Mouse (Mus musculus) liver, embryonic 16.5 days (tissue): Measurements from ENCODE around the gene Wdr70. TPM values are rescaled to one million over a fixed set of nuclear protein-coding genes. Genes with fewer than 3 reads are reported as not detected.
A peak's percentile ranks its signal among the peaks of the same experiment; 100 is the strongest.

Experiments used
- ATAC-seq: fragments of 200-750 bp; cut with Nextera tagmentation; 2 replicates; pipeline ENCODE4 v1.8.0; 2017; ENCODE audit warnings: low read depth, mild to moderate bottlenecking, moderate number of reproducible peaks, moderate library complexity
- H3K27ac ChIP-seq: fragments of 300-500 bp; sonication (generic); 2 replicates; pipeline ENCODE4 v1.5.1; 2014; ENCODE audit warnings: mild to moderate bottlenecking, low read length
- H3K27me3 ChIP-seq: fragments of 300-500 bp; sonication (generic); 2 replicates; pipeline ENCODE4 v1.6.1; 2014; ENCODE audit warnings: low read depth, low read length, mixed read lengths; ENCODE audit not compliant: control insufficient read depth, insufficient read depth
- H3K36me3 ChIP-seq: fragments of 300-500 bp; sonication (generic); 2 replicates; pipeline ENCODE4 v1.6.1; 2014; ENCODE audit warnings: mild to moderate bottlenecking; ENCODE audit not compliant: control insufficient read depth, insufficient read depth
- H3K4me1 ChIP-seq: fragments of 300-500 bp; sonication (generic); 2 replicates; pipeline ENCODE4 v1.6.1; 2014; ENCODE audit warnings: low read depth, low read length, mixed read lengths; ENCODE audit not compliant: control insufficient read depth
- H3K4me2 ChIP-seq: fragments of 300-500 bp; sonication (generic); 2 replicates; pipeline ENCODE4 v1.6.1; 2014; ENCODE audit warnings: low read depth, low read length, mixed read lengths
- H3K4me3 ChIP-seq: fragments of 300-500 bp; sonication (generic); 2 replicates; pipeline ENCODE4 v1.5.1; 2014; ENCODE audit warnings: low read depth, mild to moderate bottlenecking, low read length
- H3K9ac ChIP-seq: fragments of 300-500 bp; sonication (generic); 2 replicates; pipeline ENCODE4 v1.6.1; 2014; ENCODE audit warnings: low read depth, low read length
- H3K9me3 ChIP-seq: fragments of 300-500 bp; sonication (generic); replicated peaks from 2 replicates; pipeline ENCODE4 v1.6.1; 2016; ENCODE audit warnings: low read length; ENCODE audit not compliant: control insufficient read depth
- WGBS: fragments of 180-500 bp; shearing (Covaris S2); extraction: QIAGEN DNeasy Blood & Tissue Kit; methylation state at CpG from one replicate; pipeline ENCODE4 v1.1.7; 2014; ENCODE audit not compliant: insufficient replicate concordance; 5-methylcytosine and 5-hydroxymethylcytosine counted together
- polyA plus RNA-seq: library from polyadenylated mRNA; unstranded; fragments of >200 nt; fragmentation: Nextera tagmentation; extraction: Ambion mirVana; gene quantifications from 2 replicates; pipeline ENCODE4 v1.2.1, GENCODE M21; 2015

The Wdr70 gene
- polyA plus RNA-seq, 1 experiment from 2014 or later, result 19.9 TPM

DNA sequence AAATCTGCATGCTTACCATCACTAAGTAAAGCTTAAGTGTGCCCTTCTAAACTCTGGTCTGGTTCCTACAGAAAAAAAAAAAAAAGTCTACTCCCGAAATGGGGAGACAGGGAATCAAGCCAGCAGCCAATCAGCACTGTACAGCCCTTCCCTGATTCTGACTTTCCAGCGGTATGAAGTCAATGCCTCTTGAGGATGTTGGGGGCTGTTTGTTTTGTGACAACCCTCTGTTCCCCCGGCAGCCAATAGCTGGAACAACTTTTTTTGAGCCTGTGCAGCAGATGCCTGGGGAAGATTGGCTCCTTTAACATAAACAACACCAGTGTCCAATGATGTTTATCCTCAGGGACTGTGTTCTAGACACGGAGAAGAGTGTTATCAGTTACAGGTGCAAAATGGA, 164.4 kb downstream of the Wdr70 start:
- 33% methylated on average over 4 of the region's 4 CpGs for WGBS
- no peak overlapping the region for H3K4me3 ChIP-seq
- no peak overlapping the region for H3K4me2 ChIP-seq
- no peaks in the 10 kb centered on the region for H3K27me3 ChIP-seq
- H3K36me3 ChIP-seq, result no peaks in the 10 kb centered on the region
- H3K27ac ChIP-seq, result no peak overlapping the region
- H3K9me3 ChIP-seq, result no peaks in the 10 kb centered on the region
- no peaks in the 10 kb centered on the region for H3K4me1 ChIP-seq
- ATAC-seq, result no peak
- H3K9ac ChIP-seq, result no peak overlapping the region

DNA sequence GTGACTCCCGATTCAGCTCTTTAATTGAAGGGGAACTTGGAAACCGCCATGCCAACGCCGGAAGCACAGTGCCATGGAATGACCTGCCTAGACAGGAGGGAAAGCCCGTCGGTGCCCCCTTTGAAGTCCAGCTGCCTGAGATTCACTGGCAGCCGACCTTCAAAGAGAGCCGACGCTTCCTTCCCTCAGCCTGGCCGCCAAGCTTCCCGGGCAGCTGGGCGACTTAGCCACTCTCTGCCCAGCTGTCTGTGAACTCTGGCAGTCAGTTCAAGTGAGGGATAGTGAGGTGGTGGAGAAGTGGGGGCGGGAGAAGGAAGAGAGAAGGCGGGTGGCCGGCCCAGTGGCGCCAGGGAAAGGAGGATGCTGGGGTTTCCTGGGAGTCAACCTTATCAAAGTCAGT, 164.9 kb downstream of the Wdr70 start:
- WGBS, result 49% methylated on average over 16 of the region's 16 CpGs
- Histone ChIP-seq H3K9ac (no peak overlapping the region), H3K4me3 (no peak overlapping the region), H3K9me3 (no peaks in the 10 kb centered on the region), H3K36me3 (no peaks in the 10 kb centered on the region), H3K4me1 (no peaks in the 10 kb centered on the region), H3K4me2 (no peak overlapping the region), H3K27ac (no peak overlapping the region), H3K27me3 (no peaks in the 10 kb centered on the region)
- no peak for ATAC-seq

DNA sequence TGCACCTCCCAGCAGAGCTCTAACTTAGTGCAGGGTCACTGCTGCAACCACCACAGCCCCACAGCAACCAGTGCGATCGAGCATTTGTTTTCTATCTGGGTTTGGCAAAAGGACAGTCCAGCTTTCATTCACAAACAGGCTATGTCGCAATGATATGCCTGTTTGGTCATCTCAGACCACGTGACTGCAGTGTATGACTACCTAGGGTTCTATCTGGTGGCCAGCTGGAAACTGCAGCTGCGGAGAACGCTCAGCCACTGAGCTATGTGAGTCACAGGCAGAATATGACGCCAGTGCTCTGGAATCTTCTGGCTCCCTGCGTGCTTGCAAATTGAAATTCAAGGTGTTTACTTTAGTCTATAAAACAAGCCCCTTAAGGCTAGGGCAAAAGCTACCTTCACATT, 167.4 kb downstream of the Wdr70 start:
- ATAC-seq, result peak; percentile 85
- no peaks in the 10 kb centered on the region for H3K27me3 ChIP-seq
- H3K4me1 ChIP-seq, result no peaks in the 10 kb centered on the region
- H3K27ac ChIP-seq, result no peak overlapping the region
- no peaks in the 10 kb centered on the region for H3K9me3 ChIP-seq
- H3K9ac ChIP-seq, result no peak overlapping the region
- no peak overlapping the region for H3K4me3 ChIP-seq
- H3K36me3 ChIP-seq, result no peaks in the 10 kb centered on the region
- no peak overlapping the region for H3K4me2 ChIP-seq
- WGBS, result 64% methylated on average over 8 of the region's 8 CpGs

DNA sequence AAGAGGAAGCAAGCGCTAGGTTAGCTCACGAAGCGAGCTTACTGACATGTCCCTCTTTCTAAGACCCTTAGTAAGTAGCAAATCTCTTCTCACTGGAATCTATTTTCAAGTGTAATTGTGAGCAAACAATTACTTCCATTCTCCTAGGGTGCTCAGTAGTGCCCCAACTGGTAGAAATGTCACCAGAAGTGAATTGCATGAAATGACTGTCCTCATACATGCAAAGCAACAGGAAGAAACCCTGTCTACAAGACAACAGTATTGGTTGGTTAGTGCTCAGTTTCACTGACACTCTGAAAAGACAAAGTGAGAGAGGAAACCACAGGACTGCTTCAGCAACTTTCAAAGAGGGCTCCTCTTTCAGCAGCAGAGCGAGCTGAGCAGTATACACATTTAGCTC, 173.6 kb downstream of the Wdr70 start:
- no peaks in the 10 kb centered on the region for H3K9me3 ChIP-seq
- 69% methylated on average over 4 of the region's 4 CpGs for WGBS
- no peaks in the 10 kb centered on the region for H3K36me3 ChIP-seq
- H3K4me2 ChIP-seq, result no peak overlapping the region
- H3K4me3 ChIP-seq, result no peak overlapping the region
- no peak overlapping the region for H3K27ac ChIP-seq
- no peak for ATAC-seq
- H3K27me3 ChIP-seq, result no peaks in the 10 kb centered on the region
- no peaks in the 10 kb centered on the region for H3K4me1 ChIP-seq
- H3K9ac ChIP-seq, result no peak overlapping the region

DNA sequence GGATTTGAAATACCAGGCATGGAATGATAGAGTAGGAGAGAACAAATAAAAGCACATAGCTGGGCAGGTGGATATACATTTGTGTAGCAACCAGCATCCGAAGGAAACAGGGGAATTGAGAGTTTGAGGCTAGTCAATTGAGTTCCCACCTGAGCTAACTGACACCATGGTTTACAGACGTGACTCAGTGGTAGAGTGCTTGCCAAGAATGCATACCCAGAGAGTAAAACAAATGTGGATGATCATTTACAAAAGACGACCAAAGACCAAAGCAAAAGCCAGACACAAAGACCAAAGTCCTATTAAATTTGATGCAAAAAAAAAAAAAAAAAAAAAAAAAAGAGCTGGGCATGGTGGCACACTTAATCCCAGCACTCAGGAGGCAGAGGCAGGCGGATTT, 175.7 kb downstream of the Wdr70 start:
- 72% methylated on average over 4 of the region's 4 CpGs for WGBS
- ATAC-seq, result no peak

DNA sequence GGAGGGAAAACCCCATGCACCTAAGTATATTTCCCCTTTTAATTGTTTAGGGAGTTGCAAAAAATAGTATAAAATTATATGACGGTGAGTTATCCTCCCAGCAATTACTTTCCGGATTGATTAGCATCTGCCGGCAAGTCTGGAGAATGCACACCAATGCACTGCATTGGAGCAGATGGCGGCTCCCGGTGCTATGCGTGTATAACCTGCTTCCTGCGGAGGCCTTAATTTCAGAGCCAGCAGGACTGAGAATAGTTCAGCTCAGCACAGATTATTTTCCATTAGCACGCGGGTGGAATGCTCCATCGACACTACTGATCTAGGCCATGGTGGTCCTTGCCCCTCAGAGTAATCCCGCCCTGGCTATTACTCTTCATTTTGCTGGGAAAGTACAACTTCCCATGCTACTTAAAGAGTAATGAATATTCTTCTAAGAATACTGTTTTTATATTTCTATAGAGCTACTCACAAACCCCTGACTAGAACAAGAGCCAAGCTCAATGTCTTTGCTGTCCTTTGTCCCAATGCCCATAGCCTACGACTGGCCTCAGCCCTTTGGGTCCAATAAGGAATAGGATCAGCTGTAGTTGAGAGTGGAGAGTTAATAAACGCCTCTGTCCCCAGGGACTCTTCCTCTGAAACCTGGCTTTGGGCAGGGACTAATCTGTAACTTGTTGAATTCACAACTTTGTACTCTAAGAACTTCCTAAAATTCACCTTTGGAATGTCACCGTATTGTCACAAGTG, 176.5 kb downstream of the Wdr70 start:
- H3K27ac ChIP-seq, result no peak overlapping the region
- no peaks in the 10 kb centered on the region for H3K9me3 ChIP-seq
- no peaks in the 10 kb centered on the region for H3K36me3 ChIP-seq
- no peak overlapping the region for H3K4me2 ChIP-seq
- 83% methylated on average over 14 of the region's 14 CpGs for WGBS
- no peaks in the 10 kb centered on the region for H3K4me1 ChIP-seq
- ATAC-seq, result no peak
- no peak overlapping the region for H3K9ac ChIP-seq
- H3K4me3 ChIP-seq, result no peak overlapping the region
- no peaks in the 10 kb centered on the region for H3K27me3 ChIP-seq

More for the DNA sequence above, 175.7 kb downstream of the Wdr70 start:
- H3K27me3 ChIP-seq, result no peaks in the 10 kb centered on the region
- no peak overlapping the region for H3K4me3 ChIP-seq
- no peak overlapping the region for H3K9ac ChIP-seq
- no peak overlapping the region for H3K4me2 ChIP-seq
- no peaks in the 10 kb centered on the region for H3K4me1 ChIP-seq
- H3K27ac ChIP-seq, result no peak overlapping the region
- no peaks in the 10 kb centered on the region for H3K9me3 ChIP-seq
- no peaks in the 10 kb centered on the region for H3K36me3 ChIP-seq

DNA sequence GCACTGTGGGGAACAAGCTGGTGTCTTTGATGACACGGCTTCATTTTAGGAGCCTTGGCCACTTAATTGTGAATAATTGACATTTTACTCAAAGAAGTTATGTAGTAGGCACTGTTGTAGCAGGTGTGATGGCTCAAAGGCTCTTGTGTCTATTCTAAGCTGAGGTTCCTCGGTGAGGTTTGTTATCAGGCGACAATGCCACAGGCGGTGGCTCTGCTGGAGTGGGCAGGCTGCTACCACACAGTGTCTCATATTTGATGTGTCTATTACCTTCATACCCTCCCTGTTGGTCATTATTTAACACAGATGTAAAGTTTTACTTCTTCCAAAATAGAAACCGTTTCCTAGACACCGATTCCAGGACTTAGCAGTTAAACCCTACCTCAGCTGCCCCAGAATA, 177.9 kb downstream of the Wdr70 start:
- H3K9ac ChIP-seq, result no peak overlapping the region
- WGBS, result 66% methylated on average over 6 of the region's 6 CpGs
- ATAC-seq, result no peak

DNA sequence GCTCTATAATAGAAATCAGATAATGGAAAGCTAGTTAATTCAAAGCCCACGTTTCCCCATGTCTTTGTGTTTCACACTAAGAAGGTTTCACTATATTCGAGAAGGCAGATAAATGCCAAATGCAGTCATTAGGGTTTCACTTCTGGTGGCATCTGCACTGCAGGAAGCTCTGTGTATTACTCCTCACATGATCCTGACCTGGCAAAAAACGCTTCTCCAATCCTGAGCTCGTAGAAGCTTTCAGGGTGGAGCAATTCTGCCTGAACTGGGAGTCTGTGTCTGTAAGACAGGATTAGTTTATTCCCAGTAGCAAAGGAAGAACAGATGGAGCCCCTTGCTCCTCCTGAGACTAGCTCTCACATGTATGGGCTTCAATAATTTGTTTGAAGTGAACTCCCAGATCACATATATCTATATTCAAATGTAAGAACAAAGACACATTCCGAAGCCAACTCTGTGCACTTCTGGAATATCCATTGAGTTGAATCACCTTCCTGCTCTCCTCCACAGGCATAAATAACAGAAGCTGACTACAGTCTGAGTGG, 192.4 kb downstream of the Wdr70 start:
- Histone ChIP-seq H3K9ac (no peak overlapping the region), H3K9me3 (no peaks in the 10 kb centered on the region), H3K27ac (no peak overlapping the region), H3K4me2 (no peak overlapping the region), H3K4me3 (no peak overlapping the region), H3K36me3 (no peaks in the 10 kb centered on the region), H3K27me3 (no peaks in the 10 kb centered on the region), H3K4me1 (no peaks in the 10 kb centered on the region)
- no peak for ATAC-seq
- 70% methylated on average over 5 of the region's 5 CpGs for WGBS

More for the DNA sequence above, 177.9 kb downstream of the Wdr70 start:
- H3K27me3 ChIP-seq, result no peaks in the 10 kb centered on the region
- no peaks in the 10 kb centered on the region for H3K36me3 ChIP-seq
- H3K4me3 ChIP-seq, result no peak overlapping the region
- H3K27ac ChIP-seq, result no peak overlapping the region
- no peak overlapping the region for H3K4me2 ChIP-seq
- H3K4me1 ChIP-seq, result no peaks in the 10 kb centered on the region
- no peaks in the 10 kb centered on the region for H3K9me3 ChIP-seq

DNA sequence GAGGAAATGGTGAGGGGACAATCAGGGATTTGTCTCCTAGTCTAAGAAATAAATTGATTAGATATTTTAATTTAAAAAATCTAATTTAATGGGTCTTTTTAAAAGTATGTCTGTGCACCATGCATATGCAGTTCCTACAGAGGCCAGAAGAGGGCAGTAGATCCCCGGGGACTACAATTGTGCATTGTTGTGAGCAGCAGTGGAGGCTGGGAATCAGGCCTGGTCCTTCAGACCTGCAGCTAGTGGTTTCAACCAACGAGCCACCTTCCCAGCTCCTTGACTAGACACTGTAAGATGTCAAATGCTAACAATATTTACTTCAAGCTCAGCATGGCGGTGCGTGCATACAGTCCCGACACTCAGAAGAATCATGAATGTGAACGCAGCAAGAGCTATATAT, 199.7 kb downstream of the Wdr70 start:
- no peak for ATAC-seq
- Histone ChIP-seq H3K4me3 (no peak overlapping the region), H3K27ac (no peak overlapping the region), H3K9me3 (no peaks in the 10 kb centered on the region), H3K36me3 (no peaks in the 10 kb centered on the region), H3K9ac (no peak overlapping the region), H3K4me1 (no peaks in the 10 kb centered on the region), H3K27me3 (no peaks in the 10 kb centered on the region), H3K4me2 (no peak overlapping the region)
- WGBS, result 85% methylated on average over 6 of the region's 6 CpGs
